Mouse (Mus musculus) neural tube, embryonic 12.5 days (tissue): Measurements from ENCODE around the gene Uqcc1. TPM values are rescaled to one million over a fixed set of nuclear protein-coding genes. Genes with fewer than 3 reads are reported as not detected.
A peak's percentile ranks its signal among the peaks of the same experiment; 100 is the strongest.

ENCODE experiments used
- ATAC-seq: fragments of 200-750 bp; cut with Nextera tagmentation; 2 replicates; pipeline ENCODE4 v1.8.0; 2017; ENCODE audit warnings: low read depth, mild to moderate bottlenecking, moderate TSS enrichment, moderate library complexity; ENCODE audit not compliant: low FRiP score
- H3K27ac ChIP-seq: fragments of 300-500 bp; sonication (generic); 2 replicates; pipeline ENCODE4 v1.5.1; 2016
- H3K27me3 ChIP-seq: fragments of 300-500 bp; sonication (generic); replicated peaks from 2 replicates; pipeline ENCODE4 v1.6.1; 2016; ENCODE audit warnings: mild to moderate bottlenecking
- H3K36me3 ChIP-seq: fragments of 300-500 bp; sonication (generic); 2 replicates; pipeline ENCODE4 v1.6.1; 2016; ENCODE audit warnings: mild to moderate bottlenecking
- H3K4me1 ChIP-seq: fragments of 300-500 bp; sonication (generic); 2 replicates; pipeline ENCODE4 v1.6.1; 2016
- H3K4me2 ChIP-seq: fragments of 300-500 bp; sonication (generic); replicated peaks from 2 replicates; pipeline ENCODE4 v1.6.1; 2016; ENCODE audit warnings: mild to moderate bottlenecking
- H3K4me3 ChIP-seq: fragments of 300-500 bp; sonication (generic); 2 replicates; pipeline ENCODE4 v1.5.1; 2016
- H3K9ac ChIP-seq: fragments of 300-500 bp; sonication (generic); 2 replicates; pipeline ENCODE4 v1.6.1; 2016; ENCODE audit warnings: mild to moderate bottlenecking
- H3K9me3 ChIP-seq: fragments of 300-500 bp; sonication (generic); 2 replicates; pipeline ENCODE4 v1.6.1; 2016; ENCODE audit warnings: mild to moderate bottlenecking
- WGBS: fragments of 180-500 bp; shearing (Covaris S2); methylation state at CpG from one replicate; pipeline ENCODE4 v1.1.7; 2016; 5-methylcytosine and 5-hydroxymethylcytosine counted together
- polyA plus RNA-seq: library from polyadenylated mRNA; unstranded; fragments of >200 nt; fragmentation: Nextera tagmentation; extraction: Ambion mirVana; gene quantifications from 2 replicates; pipeline ENCODE4 v1.2.1, GENCODE M21; 2016

Gene Uqcc1
- polyA plus RNA-seq, 1 experiment from 2014 or later, result 74.5 TPM

GRCm38 (mm10) chr2:155872486-155872885, 57.6 kb downstream of the Uqcc1 start:
- H3K9me3 ChIP-seq, result no peaks in the 10 kb centered on the region
- no peak for ATAC-seq
- no peaks in the 10 kb centered on the region for H3K27me3 ChIP-seq
- no peak overlapping the region for H3K9ac ChIP-seq
- no peak overlapping the region for H3K4me2 ChIP-seq
- peaks cover 8% of the 10 kb centered on the region for H3K36me3 ChIP-seq
- peaks cover 24% of the 10 kb centered on the region for H3K4me1 ChIP-seq
- 47% methylated on average over 8 of the region's 8 CpGs for WGBS
- H3K27ac ChIP-seq, result peak overlapping the region; percentile 23
- H3K4me3 ChIP-seq, result no peak overlapping the region

- Histone ChIP-seq H3K4me3 (no peak overlapping the region), H3K9me3 (no peaks in the 10 kb centered on the region), H3K27me3 (no peaks in the 10 kb centered on the region), H3K36me3 (peaks cover 3% of the 10 kb centered on the region; the same call in 1 of the 2 replicates), H3K27ac (no peak overlapping the region), H3K4me2 (no peak overlapping the region), H3K9ac (no peak overlapping the region), H3K4me1 (peaks cover 24% of the 10 kb centered on the region)
- no peak for ATAC-seq
- 80% methylated on average over 5 of the region's 5 CpGs for WGBS
Observed at GRCm38 (mm10) chr2:155869772-155870171, 60.3 kb downstream of the Uqcc1 start.

- peaks cover 3% of the 10 kb centered on the region; the same call in 1 of the 2 replicates for H3K36me3 ChIP-seq
Observed at GRCm38 (mm10) chr2:155868320-155868719, 61.8 kb downstream of the Uqcc1 start.

GRCm38 (mm10) chr2:155863301-155863867, 66.7 kb downstream of the Uqcc1 start:
- Histone ChIP-seq H3K36me3 (peaks cover 6% of the 10 kb centered on the region), H3K27me3 (no peaks in the 10 kb centered on the region), H3K4me1 (peaks cover 13% of the 10 kb centered on the region), H3K4me2 (peak overlapping the region; percentile 27; the same call in 1 of the 2 replicates), H3K27ac (peak overlapping the region; percentile 32; the same call in 1 of the 2 replicates), H3K9ac (no peak overlapping the region), H3K4me3 (no peak overlapping the region), H3K9me3 (no peaks in the 10 kb centered on the region)
- ATAC-seq, result peak; percentile 79
- 30% methylated on average over 11 of the region's 11 CpGs for WGBS

More at GRCm38 (mm10) chr2:155868320-155868719, 61.8 kb downstream of the Uqcc1 start:
- Histone ChIP-seq H3K9me3 (no peaks in the 10 kb centered on the region), H3K27ac (no peak overlapping the region), H3K4me1 (peaks cover 22% of the 10 kb centered on the region), H3K27me3 (no peaks in the 10 kb centered on the region), H3K4me3 (no peak overlapping the region), H3K4me2 (no peak overlapping the region), H3K9ac (no peak overlapping the region)
- 96% methylated on average over 8 of the region's 8 CpGs for WGBS
- ATAC-seq, result no peak

- Histone ChIP-seq H3K4me2 (0 out of 2 replicates have a peak overlapping the region, but pooled peaks have one; percentile 27), H3K36me3 (peaks cover 6% of the 10 kb centered on the region)
- WGBS, result 41% methylated on average over 13 of the region's 13 CpGs
Observed at GRCm38 (mm10) chr2:155862573-155863300, 67.4 kb downstream of the Uqcc1 start.

GRCm38 (mm10) chr2:155861581-155861980, 68.5 kb downstream of the Uqcc1 start:
- Histone ChIP-seq H3K27me3 (no peaks in the 10 kb centered on the region), H3K27ac (0 out of 2 replicates have a peak overlapping the region, but pooled peaks have one; percentile 37), H3K4me3 (no peak overlapping the region), H3K4me1 (peaks cover 13% of the 10 kb centered on the region), H3K9me3 (no peaks in the 10 kb centered on the region), H3K4me2 (no peak overlapping the region), H3K36me3 (peaks cover 16% of the 10 kb centered on the region), H3K9ac (no peak overlapping the region)
- 96% methylated on average over 6 of the region's 6 CpGs for WGBS
- ATAC-seq, result no peak

More at GRCm38 (mm10) chr2:155862573-155863300, 67.4 kb downstream of the Uqcc1 start:
- peak overlapping the region; percentile 62 for H3K27ac ChIP-seq
- peaks cover 13% of the 10 kb centered on the region for H3K4me1 ChIP-seq
- no peak overlapping the region for H3K4me3 ChIP-seq
- no peak overlapping the region for H3K9ac ChIP-seq
- peak; percentile 90 for ATAC-seq
- no peaks in the 10 kb centered on the region for H3K9me3 ChIP-seq
- no peaks in the 10 kb centered on the region for H3K27me3 ChIP-seq

- 86% methylated on average over 7 of the region's 7 CpGs for WGBS
- Histone ChIP-seq H3K9me3 (no peaks in the 10 kb centered on the region), H3K9ac (no peak overlapping the region), H3K4me1 (peaks cover 13% of the 10 kb centered on the region), H3K27ac (no peak overlapping the region), H3K4me2 (no peak overlapping the region), H3K27me3 (no peaks in the 10 kb centered on the region), H3K36me3 (peaks cover 21% of the 10 kb centered on the region), H3K4me3 (no peak overlapping the region)
- no peak for ATAC-seq
Observed at GRCm38 (mm10) chr2:155860102-155860501, 70.0 kb downstream of the Uqcc1 start.

- Histone ChIP-seq H3K9ac (no peak overlapping the region), H3K4me3 (no peak overlapping the region), H3K36me3 (peaks cover 48% of the 10 kb centered on the region), H3K9me3 (no peaks in the 10 kb centered on the region), H3K27me3 (no peaks in the 10 kb centered on the region), H3K4me2 (no peak overlapping the region), H3K4me1 (no peaks in the 10 kb centered on the region), H3K27ac (no peak overlapping the region)
- no peak for ATAC-seq
- WGBS, result 93% methylated on average over 5 of the region's 5 CpGs
Observed at GRCm38 (mm10) chr2:155852536-155852935, 77.6 kb downstream of the Uqcc1 start.

- Histone ChIP-seq H3K27me3 (no peaks in the 10 kb centered on the region), H3K4me1 (no peaks in the 10 kb centered on the region), H3K27ac (no peak overlapping the region), H3K36me3 (peaks cover 52% of the 10 kb centered on the region), H3K9me3 (no peaks in the 10 kb centered on the region), H3K4me3 (no peak overlapping the region), H3K9ac (no peak overlapping the region), H3K4me2 (no peak overlapping the region)
- no peak for ATAC-seq
- 82% methylated on average over 7 of the region's 7 CpGs for WGBS
Observed at GRCm38 (mm10) chr2:155850120-155850519, 80.0 kb downstream of the Uqcc1 start.

- no peak for ATAC-seq
- H3K36me3 ChIP-seq, result peaks cover 56% of the 10 kb centered on the region
- H3K9me3 ChIP-seq, result no peaks in the 10 kb centered on the region
- 76% methylated on average over 7 of the region's 7 CpGs for WGBS
- no peaks in the 10 kb centered on the region for H3K27me3 ChIP-seq
- no peak overlapping the region for H3K4me2 ChIP-seq
- H3K4me1 ChIP-seq, result no peaks in the 10 kb centered on the region
- no peak overlapping the region for H3K4me3 ChIP-seq
- H3K9ac ChIP-seq, result no peak overlapping the region
- no peak overlapping the region for H3K27ac ChIP-seq
Observed at GRCm38 (mm10) chr2:155849464-155849863, 80.6 kb downstream of the Uqcc1 start.

- no peak for ATAC-seq
- WGBS, result 44% methylated on average over 6 of the region's 6 CpGs
- no peak overlapping the region for H3K27ac ChIP-seq
- no peak overlapping the region for H3K4me2 ChIP-seq
- H3K9me3 ChIP-seq, result no peaks in the 10 kb centered on the region
- no peak overlapping the region for H3K4me3 ChIP-seq
- no peak overlapping the region for H3K9ac ChIP-seq
- H3K36me3 ChIP-seq, result peaks cover 51% of the 10 kb centered on the region
- no peaks in the 10 kb centered on the region for H3K4me1 ChIP-seq
- no peaks in the 10 kb centered on the region for H3K27me3 ChIP-seq
Observed at GRCm38 (mm10) chr2:155848291-155848690, 81.8 kb downstream of the Uqcc1 start.

- ATAC-seq, result no peak
- Histone ChIP-seq H3K27me3 (no peaks in the 10 kb centered on the region), H3K9ac (no peak overlapping the region), H3K9me3 (no peaks in the 10 kb centered on the region), H3K4me1 (no peaks in the 10 kb centered on the region), H3K4me2 (no peak overlapping the region), H3K27ac (no peak overlapping the region), H3K4me3 (no peak overlapping the region), H3K36me3 (peaks cover 46% of the 10 kb centered on the region)
- 85% methylated on average over 8 of the region's 8 CpGs for WGBS
Observed at GRCm38 (mm10) chr2:155846930-155847329, 83.2 kb downstream of the Uqcc1 start.
